Mouse (Mus musculus) bone marrow, adult 2 months (tissue): Measurements from ENCODE around the gene Ncoa1.
"Not testable (repeated sequence)": the region's sequence is repeated elsewhere in the genome, so short reads cannot be mapped to it uniquely, and the experiment has no call there.

Experiments used
- CTCF ChIP-seq: fragments of 200-500 bp; IDR thresholded peaks from 2 replicates; pipeline ENCODE4 v1.5.1; 2011; ENCODE audit warnings: low read length, control low read depth; ENCODE audit not compliant: control insufficient read depth, insufficient read depth
- POLR2A ChIP-seq: fragments of 200-500 bp; IDR thresholded peaks from 2 replicates; pipeline ENCODE4 v1.6.1; 2011; ENCODE audit warnings: low read depth, mild to moderate bottlenecking, control low read depth, low read length, borderline replicate concordance; ENCODE audit not compliant: control insufficient read depth

DNA sequence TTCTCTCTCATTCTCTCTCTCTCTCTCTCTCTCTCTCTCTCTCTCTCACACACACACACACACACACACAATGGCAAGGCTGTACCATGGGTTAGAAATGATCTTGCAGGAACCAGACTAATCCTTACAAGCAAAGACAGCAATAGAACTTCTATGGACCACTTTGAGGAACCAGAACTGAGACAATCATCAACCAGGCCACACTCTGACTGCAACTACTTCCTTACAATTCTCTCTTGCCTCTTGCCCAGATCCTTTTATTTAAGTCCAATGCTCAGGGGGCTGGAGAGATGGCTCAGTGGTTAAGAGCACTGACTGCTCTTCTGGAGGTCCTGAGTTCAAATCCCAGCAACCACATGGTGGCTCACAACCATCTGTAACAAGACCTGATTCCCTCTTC is 26.5 kb downstream of the Ncoa1 start:
- TF ChIP-seq CTCF, POLR2A: not testable (repeated sequence)
